Mouse (Mus musculus): Measurements from ENCODE around the gene Klhl40.

The Klhl40 gene

GRCm38 (mm10) chr9:121777484-121778065 lies at the start of gene Klhl40:
Gene Klhl40 (plus strand): TSS chr9:121777607.
- DNase-seq (ENCODE audit: low spot score in 2 of 2) = no peak

GRCm38 (mm10) chr9:121740490-121740889 lies 36.9 kb upstream of the Klhl40 start:
- no peak for DNase-seq (ENCODE audit: low spot score in 2 of 2)

GRCm38 (mm10) chr9:121741168-121741567 lies 36.2 kb upstream of the Klhl40 start:
- no peak for DNase-seq (ENCODE audit: low spot score in 2 of 2)

- DNase-seq (ENCODE audit: low spot score in 2 of 2) = no peak
These were observed 33.4 kb upstream of the Klhl40 start for GRCm38 (mm10) chr9:121744051-121744450.

- no peak for DNase-seq (ENCODE audit: low spot score in 2 of 2)
These were observed 24.6 kb upstream of the Klhl40 start for GRCm38 (mm10) chr9:121752774-121753173.

GRCm38 (mm10) chr9:121754624-121755023 lies 22.8 kb upstream of the Klhl40 start:
- DNase-seq (ENCODE audit: low spot score in 2 of 2) = no peak

GRCm38 (mm10) chr9:121756785-121757184 lies 20.6 kb upstream of the Klhl40 start:
- no peak for DNase-seq (ENCODE audit: low spot score in 2 of 2)

- DNase-seq (ENCODE audit: low spot score in 2 of 2) = no peak
These were observed 20.0 kb upstream of the Klhl40 start for GRCm38 (mm10) chr9:121757432-121757831.

GRCm38 (mm10) chr9:121757835-121758814 lies 19.3 kb upstream of the Klhl40 start:
- peak in 1 of 2 experiments; percentile 7 for DNase-seq (ENCODE audit: low spot score in 2 of 2)

GRCm38 (mm10) chr9:121759091-121760081 lies 18.0 kb upstream of the Klhl40 start, which contains the start of gene Zfp651:
Gene Zfp651 (plus strand): TSS chr9:121759330.
- peak in 1 of 2 experiments; percentile 78 for DNase-seq (ENCODE audit: low spot score in 2 of 2)

GRCm38 (mm10) chr9:121760271-121761090 lies 16.9 kb upstream of the Klhl40 start:
- peak in 1 of 2 experiments; percentile 52 for DNase-seq (ENCODE audit: low spot score in 2 of 2)

- peak in 1 of 2 experiments; percentile 1 for DNase-seq (ENCODE audit: low spot score in 2 of 2)
These were observed 16.2 kb upstream of the Klhl40 start for GRCm38 (mm10) chr9:121761091-121761665.

- peak in 1 of 2 experiments; percentile 7 for DNase-seq (ENCODE audit: low spot score in 2 of 2)
These were observed 15.6 kb upstream of the Klhl40 start for GRCm38 (mm10) chr9:121761787-121762186.

- no peak for DNase-seq (ENCODE audit: low spot score in 2 of 2)
These were observed 15.2 kb upstream of the Klhl40 start for GRCm38 (mm10) chr9:121762248-121762647.

- peak in 1 of 2 experiments; percentile 36 for DNase-seq (ENCODE audit: low spot score in 2 of 2)
These were observed 14.6 kb upstream of the Klhl40 start for GRCm38 (mm10) chr9:121762761-121763160.

GRCm38 (mm10) chr9:121763716-121764115 lies 13.7 kb upstream of the Klhl40 start:
- DNase-seq (ENCODE audit: low spot score in 2 of 2) = no peak

- peak in 1 of 2 experiments; percentile 40 for DNase-seq (ENCODE audit: low spot score in 2 of 2)
These were observed 12.1 kb upstream of the Klhl40 start for GRCm38 (mm10) chr9:121765166-121765855.

- no peak for DNase-seq (ENCODE audit: low spot score in 2 of 2)
These were observed 5.0 kb upstream of the Klhl40 start for GRCm38 (mm10) chr9:121772412-121772811.

- DNase-seq (ENCODE audit: low spot score in 2 of 2) = no peak
These were observed 1.5 kb upstream of the Klhl40 start for GRCm38 (mm10) chr9:121775951-121776350.

All from cerebellum, postnatal 4 days (tissue).